Mouse (Mus musculus) urinary bladder, postnatal 10 days (tissue): ENCODE results near the gene Rps3a1.
"Not testable (repeated sequence)": the region's sequence is repeated elsewhere in the genome, so short reads cannot be mapped to it uniquely, and the experiment has no call there.

ENCODE experiments used
- DNase-seq: peaks from one replicate; pipeline ENCODE4 v3.0.0; 2022; ENCODE audit warnings: low spot score

Rps3a1 gene

GRCm38 (mm10) chr3:86114659-86115338 lies 27.7 kb downstream of the Rps3a1 start:
- no peak for DNase-seq

GRCm38 (mm10) chr3:86112766-86113165 lies 29.7 kb downstream of the Rps3a1 start:
- DNase-seq = no peak

- no peak for DNase-seq
Observed at GRCm38 (mm10) chr3:86110077-86110476, 32.4 kb downstream of the Rps3a1 start.

GRCm38 (mm10) chr3:86109099-86109498 lies 33.4 kb downstream of the Rps3a1 start:
- DNase-seq = no peak

- DNase-seq = no peak
Observed at GRCm38 (mm10) chr3:86108576-86108975, 33.9 kb downstream of the Rps3a1 start.

GRCm38 (mm10) chr3:86107637-86108539 lies 34.6 kb downstream of the Rps3a1 start:
- DNase-seq = no peak

- no peak for DNase-seq
Observed at GRCm38 (mm10) chr3:86106086-86106632, 36.3 kb downstream of the Rps3a1 start.

GRCm38 (mm10) chr3:86104909-86105308 lies 37.6 kb downstream of the Rps3a1 start:
- no peak for DNase-seq

- not testable (repeated sequence) for DNase-seq
Observed at GRCm38 (mm10) chr3:86104433-86104832, 38.1 kb downstream of the Rps3a1 start.

- no peak for DNase-seq
Observed at GRCm38 (mm10) chr3:86103449-86104291, 38.8 kb downstream of the Rps3a1 start.

GRCm38 (mm10) chr3:86101956-86102355 lies 40.5 kb downstream of the Rps3a1 start:
- DNase-seq = no peak

GRCm38 (mm10) chr3:86093907-86094306 lies 48.6 kb downstream of the Rps3a1 start:
- no peak for DNase-seq

GRCm38 (mm10) chr3:86093213-86093845 lies 49.2 kb downstream of the Rps3a1 start:
- no peak for DNase-seq
